Mouse (Mus musculus): ENCODE data around the gene Mgea5. TPM values are rescaled to one million over a fixed set of nuclear protein-coding genes. Genes with fewer than 3 reads are reported as not detected.
"Not testable (repeated sequence)": the region's sequence is repeated elsewhere in the genome, so short reads cannot be mapped to it uniquely, and the experiment has no call there.

Mgea5 gene
- 100 to 1,000 TPM; 163 to 171 TPM for total RNA-seq (2021)

DNA sequence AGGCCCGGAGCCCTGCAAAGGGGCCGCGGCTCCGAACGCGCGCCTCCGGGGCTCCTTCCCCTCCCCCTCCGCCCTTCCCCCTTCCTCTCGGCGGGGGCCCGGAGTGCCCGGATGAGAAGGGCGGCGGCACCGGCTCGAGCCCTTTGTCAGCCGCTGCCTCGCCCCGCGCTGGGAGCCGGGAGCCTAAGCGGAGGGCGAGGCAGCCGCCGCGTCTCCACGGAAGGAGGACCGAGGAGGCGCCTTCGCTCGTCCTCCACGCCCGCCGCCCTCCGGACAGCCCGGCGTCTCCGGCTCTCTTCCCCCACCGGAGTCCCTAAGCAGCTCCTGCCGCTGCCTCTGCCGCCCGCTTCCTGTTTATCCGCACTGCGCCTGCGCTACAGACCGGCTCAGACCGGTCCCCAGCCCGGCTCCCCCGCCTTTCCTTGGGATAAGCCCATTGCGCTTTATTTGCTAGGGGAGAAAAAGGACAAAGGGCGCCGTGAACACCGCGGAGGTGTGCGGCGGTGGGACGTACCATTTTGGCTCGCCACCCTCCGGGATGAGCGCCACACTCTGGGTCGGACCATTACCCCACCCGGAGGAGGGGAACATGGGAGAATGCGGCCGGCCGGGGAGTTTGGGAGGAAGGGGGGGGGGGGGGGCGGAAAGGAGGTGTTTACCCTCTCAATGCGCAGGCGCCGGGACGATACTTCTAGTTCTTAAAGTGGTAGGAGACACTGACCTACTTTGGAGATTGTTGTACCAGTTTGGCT is at the start of gene Mgea5:
Gene Mgea5, minus strand, starts transcription at position 657 of the 752 bp plus-strand sequence.
- DNase-seq = peak; percentile 98

DNA sequence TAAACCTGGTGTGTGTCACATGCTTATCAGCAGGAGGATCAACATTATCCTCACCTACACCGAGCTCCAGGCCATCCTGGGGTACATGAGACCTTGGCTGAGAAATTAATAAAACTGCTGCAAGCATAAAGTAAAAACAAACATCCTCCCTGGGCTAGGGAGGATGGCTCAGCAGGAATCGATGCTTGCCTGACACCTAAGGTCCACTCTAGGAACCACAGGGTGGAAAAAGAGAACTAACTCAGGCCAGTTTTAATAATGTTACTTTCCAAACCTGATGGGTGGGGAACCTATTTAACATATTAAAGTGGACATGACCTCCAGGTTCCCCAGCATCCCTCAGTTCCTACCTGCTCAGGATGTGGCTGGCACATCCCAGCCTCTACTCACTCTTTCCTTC is 47.0 kb upstream of the Mgea5 start:
- no peak for DNase-seq

DNA sequence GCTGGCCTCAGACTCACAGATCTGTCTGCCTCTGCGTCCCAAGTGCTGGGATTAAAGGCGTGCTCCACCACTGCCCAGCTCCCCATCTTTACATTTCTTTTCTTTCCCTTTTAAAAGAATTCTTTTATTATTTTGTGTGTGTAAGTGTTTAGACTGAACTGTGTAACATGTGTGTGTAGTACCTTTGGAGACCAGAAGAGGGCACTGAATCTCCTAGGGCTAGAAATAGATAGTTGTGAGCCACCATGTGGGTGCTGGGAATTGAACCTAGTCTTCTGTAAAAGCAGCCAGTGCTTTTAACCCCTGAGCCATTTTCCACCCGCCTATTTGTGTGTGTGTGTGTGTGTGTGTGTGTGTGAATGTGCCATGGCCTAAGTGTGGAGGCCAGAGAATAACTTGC is 44.1 kb upstream of the Mgea5 start:
- no peak for DNase-seq

- no peak for DNase-seq
These were observed 43.5 kb upstream of the Mgea5 start for GRCm38 (mm10) chr19:45827125-45827524.

GRCm38 (mm10) chr19:45826146-45826545 is 42.5 kb upstream of the Mgea5 start:
- DNase-seq = no peak

- no peak for DNase-seq
These were observed 38.2 kb upstream of the Mgea5 start for GRCm38 (mm10) chr19:45821832-45822231.

GRCm38 (mm10) chr19:45817816-45818490 is 34.3 kb upstream of the Mgea5 start:
- DNase-seq = peak in 1 of 2 experiments; percentile 34

GRCm38 (mm10) chr19:45816727-45817126 is 33.1 kb upstream of the Mgea5 start:
- no peak for DNase-seq

- peak; percentile 60 to 63 for DNase-seq
These were observed 32.3 kb upstream of the Mgea5 start, which contains the start of gene Kcnip2 for GRCm38 (mm10) chr19:45815831-45816405. Kcnip2 (minus strand) TSS chr19:45816061.

- DNase-seq = no peak
These were observed 31.5 kb upstream of the Mgea5 start for GRCm38 (mm10) chr19:45815170-45815569.

DNA sequence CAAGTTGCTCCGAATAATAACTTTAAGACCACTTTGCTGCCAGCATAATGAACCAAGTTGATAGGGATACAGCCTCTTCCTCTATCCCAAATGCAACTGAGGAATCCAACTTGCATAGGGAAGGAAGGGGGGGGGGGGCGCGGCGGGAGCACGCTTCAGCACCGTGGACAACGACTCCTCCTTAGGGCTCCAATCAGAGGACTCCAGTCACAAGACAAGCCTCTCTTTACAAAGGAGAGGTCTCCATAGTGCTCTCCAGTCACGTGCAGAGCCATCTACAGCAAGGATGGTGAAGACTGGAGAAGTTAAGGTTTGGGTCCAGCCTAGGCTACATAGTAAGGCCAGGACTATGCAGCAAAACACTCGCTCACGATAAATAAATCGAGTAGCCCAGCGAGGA is 30.2 kb upstream of the Mgea5 start:
- no peak for DNase-seq

GRCm38 (mm10) chr19:45813263-45813662 is 29.6 kb upstream of the Mgea5 start:
- DNase-seq = peak; percentile 84 to 89

- no peak for DNase-seq
These were observed 29.1 kb upstream of the Mgea5 start for GRCm38 (mm10) chr19:45812673-45813252.

DNA sequence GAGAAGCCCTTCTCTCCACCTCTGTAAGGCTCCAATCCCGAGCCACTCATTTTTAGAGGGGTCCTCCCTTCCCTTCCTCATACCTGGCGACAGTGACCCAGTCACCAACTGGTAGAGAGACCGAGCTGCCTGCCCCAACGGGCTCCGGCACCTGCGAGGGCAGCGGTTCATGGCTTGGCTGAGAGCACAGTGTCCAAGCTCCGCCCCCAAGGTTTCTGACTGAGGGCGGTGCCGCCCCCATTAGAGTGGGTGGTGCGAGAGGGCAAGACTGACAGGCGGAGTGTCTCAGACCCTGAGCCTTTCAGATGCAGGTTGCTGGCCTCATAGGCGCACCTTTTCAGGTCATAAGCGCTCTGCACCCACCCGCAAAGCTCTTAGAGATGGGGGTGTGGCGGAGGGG is 28.5 kb upstream of the Mgea5 start:
- DNase-seq = no peak

- DNase-seq = no peak
These were observed 27.5 kb upstream of the Mgea5 start for GRCm38 (mm10) chr19:45811028-45811674.

- DNase-seq = no peak
These were observed 24.1 kb upstream of the Mgea5 start for GRCm38 (mm10) chr19:45807732-45808131.

- not testable (repeated sequence) for DNase-seq
These were observed 22.2 kb upstream of the Mgea5 start for GRCm38 (mm10) chr19:45805817-45806216.

DNA sequence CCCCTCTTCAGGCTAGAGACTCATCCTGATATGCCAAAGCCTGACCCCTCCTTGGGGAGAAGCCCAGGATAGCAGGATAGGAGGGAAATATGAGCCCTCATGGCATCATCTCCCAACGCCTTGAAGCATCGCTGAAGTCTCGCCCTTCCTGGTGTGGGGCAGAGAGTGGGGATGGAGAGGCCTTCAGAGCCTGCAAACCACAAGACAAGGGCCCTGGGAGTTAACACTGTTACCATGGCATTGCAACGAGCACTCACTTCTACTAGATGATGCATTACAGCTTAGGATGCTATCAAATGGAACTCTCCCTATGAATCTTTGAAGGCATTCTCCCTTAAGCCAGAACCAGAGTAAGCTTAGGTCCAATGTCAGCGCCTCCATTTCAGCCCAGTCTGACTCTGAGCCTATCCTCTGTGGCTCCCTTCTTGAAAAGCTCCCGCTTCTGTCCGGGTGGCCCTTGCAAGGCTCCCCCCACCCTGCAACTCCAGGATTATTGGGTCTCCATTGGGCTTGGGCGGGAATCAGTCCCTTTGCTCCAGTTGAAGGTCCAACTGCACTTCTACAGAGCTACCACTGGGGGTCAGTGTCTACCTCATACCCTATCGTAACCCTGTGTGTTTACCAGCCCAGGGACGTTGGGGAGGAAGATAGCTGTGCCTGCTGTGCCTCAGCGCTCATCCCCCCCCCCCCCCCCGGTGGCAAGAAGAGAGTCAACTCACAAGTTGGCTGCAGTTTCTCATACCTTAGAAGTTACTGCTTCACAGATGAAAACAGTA is 21.1 kb upstream of the Mgea5 start:
- no peak for DNase-seq

GRCm38 (mm10) chr19:45803408-45803807 is 19.8 kb upstream of the Mgea5 start:
- DNase-seq = no peak

DNA sequence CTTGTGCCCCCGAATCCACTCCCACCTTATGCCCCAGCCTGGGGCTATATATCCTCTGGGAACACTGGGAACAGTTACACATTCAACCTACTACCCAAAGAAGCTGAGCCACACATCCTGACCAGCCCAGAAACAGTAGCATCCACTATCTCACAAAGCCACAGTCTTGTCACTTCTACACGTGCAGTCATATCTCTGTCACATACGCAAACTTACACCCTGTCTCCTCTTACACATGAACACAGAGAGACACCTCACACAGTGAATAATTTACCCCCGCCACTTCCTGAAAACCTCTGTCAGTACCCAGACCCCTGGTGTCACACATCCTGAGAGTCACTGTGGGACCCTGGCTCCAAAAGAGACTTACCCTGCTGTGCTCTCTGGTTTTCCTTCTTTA is 19.1 kb upstream of the Mgea5 start:
- no peak for DNase-seq

- no peak for DNase-seq
These were observed 13.2 kb upstream of the Mgea5 start for GRCm38 (mm10) chr19:45796879-45797278.

DNA sequence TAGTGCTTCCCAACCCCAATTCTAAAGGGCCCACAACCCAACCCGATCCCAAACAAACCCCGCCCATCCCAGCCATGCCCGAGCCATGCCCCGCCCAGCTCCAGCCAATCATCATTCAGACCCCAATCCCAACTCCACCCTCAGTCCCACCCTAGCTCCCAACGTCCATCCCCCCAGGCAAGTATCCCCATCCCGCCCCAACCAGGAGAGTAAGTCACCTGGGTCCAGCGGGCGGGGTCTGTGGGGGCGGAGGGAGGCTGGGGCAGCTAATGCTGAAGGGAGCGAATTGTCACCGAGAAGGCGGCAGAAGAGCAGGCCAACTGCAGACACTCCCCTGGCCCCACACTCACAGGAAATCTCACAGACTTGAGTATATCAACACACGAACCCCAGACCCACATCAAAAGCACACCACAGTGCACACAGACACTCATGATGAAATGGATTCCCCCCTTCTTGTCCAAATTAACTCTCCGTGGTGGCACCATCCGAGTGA is 12.5 kb upstream of the Mgea5 start:
- DNase-seq = no peak
